Comparison of ENCODE assay signal across 10 mouse cellular contexts in genomic region chr16:23780440-23781231, GRCm38 (mm10).
DNase-seq lines count a peak whose midpoint lies in the region; ATAC-seq and TF ChIP-seq lines count a peak whose summit lies in the region.
"Had no signal": no experiment of that assay in that cellular context is flagged by ENCODE, and none has a peak within 500 bp of the region (broad histone marks: within the 10 kb centered on the region; RNA-seq: fewer than 3 reads in every experiment).

No protein-coding gene starts in this region.

- peak; percentile 36; the same call in 1 of the 2 replicates for ATAC-seq in kidney, embryonic 15.5 days (replicated peaks; ENCODE audit: low FRiP score)
- ATAC-seq in neural tube, embryonic 14.5 days (ENCODE audit: low read depth): peak; percentile 24; the same call in 1 of the 2 replicates

- TF ChIP-seq CTCF in gastrocnemius, adult 2 months (IDR thresholded peaks at IDR 0.05): no peak

- WGBS in kidney, embryonic 15.5 days: 28% methylated on average over 14 of the region's 14 CpGs
- 72% methylated on average over 14 of the region's 14 CpGs for WGBS in neural tube, embryonic 14.5 days

- H3K4me3 ChIP-seq in gastrocnemius, adult 2 months: no peak overlapping the region
- H3K4me3 ChIP-seq in kidney, embryonic 15.5 days (replicated peaks): no peak overlapping the region
- no peak overlapping the region for H3K4me3 ChIP-seq in neural tube, embryonic 14.5 days (ENCODE audit: low read depth, low read length)
- H3K4me3 ChIP-seq: erythroblast, embryonic 14.5 days had no signal

- no peaks in the 10 kb centered on the region for H3K9me3 ChIP-seq in kidney, embryonic 15.5 days (replicated peaks)
- H3K9me3 ChIP-seq in neural tube, embryonic 14.5 days (ENCODE audit: control insufficient read depth, low read length): no peaks in the 10 kb centered on the region

- H3K27me3 ChIP-seq in kidney, embryonic 15.5 days: no peaks in the 10 kb centered on the region
- H3K27me3 ChIP-seq in neural tube, embryonic 14.5 days (ENCODE audit: control insufficient read depth, insufficient read depth, low read length): no peaks in the 10 kb centered on the region

- H3K4me2 ChIP-seq in kidney, embryonic 15.5 days: 0 out of 2 replicates have a peak overlapping the region, but pooled peaks have one; percentile 27
- H3K4me2 ChIP-seq in neural tube, embryonic 14.5 days (ENCODE audit: low read depth, low read length): no peak overlapping the region

- H3K36me3 ChIP-seq in kidney, embryonic 15.5 days: no peaks in the 10 kb centered on the region
- no peaks in the 10 kb centered on the region for H3K36me3 ChIP-seq in neural tube, embryonic 14.5 days (ENCODE audit: control insufficient read depth, insufficient read depth, low read length)
- H3K36me3 ChIP-seq: G1E had no signal

- intact Hi-C loops in gastrocnemius, adult 2 months (cut with DNase I): no loop called here

- DNase-seq in gastrocnemius, adult 2 months: peak; percentile 14
- DNase-seq in gastrocnemius, adult 8-10 months (ENCODE audit: low spot score in 2 of 2): no peak
- DNase-seq in kidney, postnatal 14 days: no peak
- DNase-seq in neural tube, embryonic 10.5 days (ENCODE audit: extremely low spot score, low spot score): no peak
- DNase-seq in skeletal muscle tissue, adult 2 months (ENCODE audit: low read depth, low spot score): peak; percentile 5
- DNase-seq in MN1 (ENCODE audit: low spot score): no peak

- H3K9ac ChIP-seq in kidney, embryonic 15.5 days: no peak overlapping the region
- no peak overlapping the region for H3K9ac ChIP-seq in neural tube, embryonic 14.5 days (replicated peaks; ENCODE audit: low read depth, low read length)

- no peak overlapping the region for H3K27ac ChIP-seq in gastrocnemius, adult 2 months
- no peak overlapping the region for H3K27ac ChIP-seq in kidney, embryonic 15.5 days
- no peak overlapping the region for H3K27ac ChIP-seq in neural tube, embryonic 14.5 days (ENCODE audit: low read depth, low read length)

- peaks cover 12% of the 10 kb centered on the region for H3K4me1 ChIP-seq in kidney, embryonic 15.5 days
- H3K4me1 ChIP-seq in neural tube, embryonic 14.5 days (ENCODE audit: control insufficient read depth, insufficient read depth, low read length): no peaks in the 10 kb centered on the region

Comparison
In these comparisons a context has a peak if more than half of its experiments do, and no peak if none do; other contexts are left out.
1. DNase-seq: peak in gastrocnemius, adult 2 months (single experiment) and skeletal muscle tissue, adult 2 months (single experiment); none in gastrocnemius, adult 8-10 months (0 of 2), kidney, postnatal 14 days (single experiment), neural tube, embryonic 10.5 days (single experiment) and MN1 (single experiment).